Mouse (Mus musculus) ES-E14 (cell line): Measurements from ENCODE around the gene Kmt2d.

Source experiments
- CHD2 ChIP-seq: IDR thresholded peaks from 2 replicates; pipeline ENCODE4 v1.6.1; 2014; ENCODE audit warnings: mild to moderate bottlenecking, low read depth, low read length, inconsistent platforms
- HCFC1 ChIP-seq: IDR thresholded peaks from 2 replicates; pipeline ENCODE4 v1.6.1; 2012; ENCODE audit warnings: low read length, inconsistent platforms, borderline replicate concordance; ENCODE audit not compliant: insufficient read depth
- MAFK ChIP-seq: IDR thresholded peaks from 2 replicates; pipeline ENCODE4 v1.6.1; 2014; ENCODE audit warnings: mild to moderate bottlenecking, low read depth, low read length, inconsistent platforms; ENCODE audit not compliant: insufficient read depth
- ZC3H11A ChIP-seq: IDR thresholded peaks from 2 replicates; pipeline ENCODE4 v1.6.1; 2012; ENCODE audit warnings: low read depth, mild to moderate bottlenecking, inconsistent platforms, low read length, borderline replicate concordance
- ZNF384 ChIP-seq: IDR thresholded peaks from 2 replicates; pipeline ENCODE4 v1.6.1; 2012; ENCODE audit warnings: low read depth, low read length, inconsistent platforms

DNA sequence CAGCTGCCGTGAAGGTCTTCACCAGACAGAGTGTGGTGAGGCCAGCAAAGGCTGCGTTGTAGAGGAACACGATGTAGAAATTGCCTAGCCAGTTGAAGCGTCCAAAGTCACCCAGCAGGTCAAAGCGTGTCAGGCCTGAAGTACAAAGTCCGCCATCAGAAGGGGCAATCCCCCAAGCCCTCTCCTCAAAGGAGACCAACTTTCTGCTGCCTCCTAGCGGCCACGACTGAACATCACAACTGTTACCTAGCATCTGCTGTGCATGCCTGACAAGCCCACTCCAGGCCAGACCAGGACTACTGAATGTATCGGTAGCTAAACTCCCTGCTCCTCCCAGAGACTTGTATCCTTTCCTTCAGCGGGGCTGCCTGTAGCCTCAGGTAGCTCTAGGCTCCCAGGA is 33.7 kb upstream of the Kmt2d start:
- TF ChIP-seq MAFK (no peak), CHD2 (no peak), HCFC1 (no peak), ZC3H11A (no peak), ZNF384 (no peak)
